Mouse (Mus musculus) stomach, embryonic 16.5 days (tissue): ENCODE results near the gene Trim2. TPM values are rescaled to one million over a fixed set of nuclear protein-coding genes. Genes with fewer than 3 reads are reported as not detected.

Source experiments
- ATAC-seq: fragments of 200-750 bp; cut with Nextera tagmentation; 2 replicates; pipeline ENCODE4 v1.8.0; 2017; ENCODE audit warnings: moderate number of reproducible peaks, moderate TSS enrichment; ENCODE audit not compliant: insufficient read depth, low FRiP score
- H3K27ac ChIP-seq: fragments of 300-500 bp; sonication (generic); 2 replicates; pipeline ENCODE4 v1.5.1; 2014; ENCODE audit warnings: low read length
- H3K27me3 ChIP-seq: fragments of 300-500 bp; sonication (generic); 2 replicates; pipeline ENCODE4 v1.6.1; 2014; ENCODE audit warnings: low read length, control low read depth, mixed read lengths; ENCODE audit not compliant: control insufficient read depth, insufficient read depth
- H3K36me3 ChIP-seq: fragments of 300-500 bp; sonication (generic); 2 replicates; pipeline ENCODE4 v1.6.1; 2014; ENCODE audit warnings: low read length; ENCODE audit not compliant: control insufficient read depth, insufficient read depth
- H3K4me1 ChIP-seq: fragments of 300-500 bp; sonication (generic); 2 replicates; pipeline ENCODE4 v1.6.1; 2014; ENCODE audit warnings: low read length, control low read depth, mixed read lengths; ENCODE audit not compliant: control insufficient read depth, insufficient read depth
- H3K4me2 ChIP-seq: fragments of 300-500 bp; sonication (generic); 2 replicates; pipeline ENCODE4 v1.6.1; 2014; ENCODE audit warnings: low read depth, low read length, mixed read lengths
- H3K4me3 ChIP-seq: fragments of 300-500 bp; sonication (generic); replicated peaks from 2 replicates; pipeline ENCODE4 v1.5.1; 2014; ENCODE audit warnings: mild to moderate bottlenecking, low read length
- H3K9ac ChIP-seq: fragments of 300-500 bp; sonication (generic); 2 replicates; pipeline ENCODE4 v1.6.1; 2014; ENCODE audit warnings: low read length
- H3K9me3 ChIP-seq: fragments of 300-500 bp; sonication (generic); replicated peaks from 2 replicates; pipeline ENCODE4 v1.6.1; 2016; ENCODE audit warnings: low read length, control low read depth; ENCODE audit not compliant: control insufficient read depth
- WGBS: fragments of 180-500 bp; shearing (Covaris S2); extraction: QIAGEN DNeasy Blood & Tissue Kit; methylation state at CpG from one replicate; pipeline ENCODE4 v1.1.7; 2014; 5-methylcytosine and 5-hydroxymethylcytosine counted together
- polyA plus RNA-seq: library from polyadenylated mRNA; unstranded; fragments of >200 nt; fragmentation: Nextera tagmentation; extraction: Ambion mirVana; gene quantifications from 2 replicates; pipeline ENCODE4 v1.2.1, GENCODE M21; 2015

Trim2 gene
- polyA plus RNA-seq, 1 experiment from 2014 or later = 33.4 TPM

- Histone ChIP-seq H3K4me1 (peaks cover 15% of the 10 kb centered on the region), H3K4me3 (no peak overlapping the region), H3K27me3 (no peaks in the 10 kb centered on the region), H3K9ac (no peak overlapping the region), H3K36me3 (no peaks in the 10 kb centered on the region), H3K9me3 (no peaks in the 10 kb centered on the region), H3K27ac (no peak overlapping the region), H3K4me2 (no peak overlapping the region)
- no peak for ATAC-seq
- 50% methylated on average over 3 of the region's 3 CpGs for WGBS
Measured at GRCm38 (mm10) chr3:84268434-84268833, 38.2 kb downstream of the Trim2 start.

- Histone ChIP-seq H3K4me2 (no peak overlapping the region), H3K4me3 (no peak overlapping the region), H3K36me3 (no peaks in the 10 kb centered on the region), H3K27ac (no peak overlapping the region), H3K27me3 (no peaks in the 10 kb centered on the region), H3K9ac (no peak overlapping the region), H3K4me1 (peaks cover 26% of the 10 kb centered on the region), H3K9me3 (no peaks in the 10 kb centered on the region)
- 56% methylated on average over 3 of the region's 3 CpGs for WGBS
- ATAC-seq = no peak
Measured at GRCm38 (mm10) chr3:84266391-84266931, 40.2 kb downstream of the Trim2 start.

GRCm38 (mm10) chr3:84265084-84265483 lies 41.6 kb downstream of the Trim2 start:
- Histone ChIP-seq H3K27ac (no peak overlapping the region), H3K36me3 (no peaks in the 10 kb centered on the region), H3K9me3 (no peaks in the 10 kb centered on the region), H3K4me2 (no peak overlapping the region), H3K9ac (no peak overlapping the region), H3K4me3 (no peak overlapping the region), H3K4me1 (peaks cover 26% of the 10 kb centered on the region), H3K27me3 (no peaks in the 10 kb centered on the region)
- ATAC-seq = no peak
- WGBS = 52% methylated on average over 1 of the region's 1 CpGs

- H3K9me3 ChIP-seq = no peaks in the 10 kb centered on the region
- H3K27ac ChIP-seq = no peak overlapping the region
- no peaks in the 10 kb centered on the region for H3K27me3 ChIP-seq
- no peak overlapping the region for H3K4me2 ChIP-seq
- peaks cover 21% of the 10 kb centered on the region; the same call in 1 of the 2 replicates for H3K4me1 ChIP-seq
- no peak overlapping the region for H3K4me3 ChIP-seq
- 63% methylated on average over 2 of the region's 2 CpGs for WGBS
- no peaks in the 10 kb centered on the region for H3K36me3 ChIP-seq
- no peak for ATAC-seq
- no peak overlapping the region for H3K9ac ChIP-seq
Measured at GRCm38 (mm10) chr3:84264395-84264794, 42.3 kb downstream of the Trim2 start.

- Histone ChIP-seq H3K36me3 (no peaks in the 10 kb centered on the region), H3K4me2 (no peak overlapping the region), H3K27ac (peak overlapping the region; percentile 22), H3K4me3 (no peak overlapping the region), H3K27me3 (no peaks in the 10 kb centered on the region), H3K4me1 (peaks cover 32% of the 10 kb centered on the region), H3K9ac (no peak overlapping the region), H3K9me3 (no peaks in the 10 kb centered on the region)
- peak; percentile 34; the same call in 1 of the 2 replicates for ATAC-seq
- 48% methylated on average over 3 of the region's 3 CpGs for WGBS
Measured at GRCm38 (mm10) chr3:84262804-84263203, 43.9 kb downstream of the Trim2 start.

GRCm38 (mm10) chr3:84261863-84262262 lies 44.8 kb downstream of the Trim2 start:
- Histone ChIP-seq H3K4me3 (no peak overlapping the region), H3K9me3 (no peaks in the 10 kb centered on the region), H3K36me3 (no peaks in the 10 kb centered on the region), H3K4me2 (no peak overlapping the region), H3K27ac (no peak overlapping the region), H3K9ac (no peak overlapping the region), H3K27me3 (no peaks in the 10 kb centered on the region), H3K4me1 (peaks cover 32% of the 10 kb centered on the region)
- no peak for ATAC-seq
- WGBS = 80% methylated on average over 6 of the region's 6 CpGs

- ATAC-seq = no peak
- WGBS = 34% methylated on average over 7 of the region's 7 CpGs
- Histone ChIP-seq H3K27ac (peak overlapping the region; percentile 86; the same call in 1 of the 2 replicates), H3K4me3 (no peak overlapping the region), H3K4me1 (peaks cover 32% of the 10 kb centered on the region), H3K9ac (no peak overlapping the region), H3K4me2 (no peak overlapping the region), H3K9me3 (no peaks in the 10 kb centered on the region), H3K27me3 (no peaks in the 10 kb centered on the region), H3K36me3 (no peaks in the 10 kb centered on the region)
Measured at GRCm38 (mm10) chr3:84260837-84261236, 45.8 kb downstream of the Trim2 start.

GRCm38 (mm10) chr3:84260024-84260535 lies 46.6 kb downstream of the Trim2 start:
- Histone ChIP-seq H3K4me2 (peak overlapping the region; percentile 97), H3K9ac (peak overlapping the region; percentile 89), H3K36me3 (no peaks in the 10 kb centered on the region), H3K27ac (peak overlapping the region; percentile 86), H3K4me3 (peak overlapping the region; percentile 72), H3K4me1 (peaks cover 32% of the 10 kb centered on the region), H3K9me3 (no peaks in the 10 kb centered on the region), H3K27me3 (no peaks in the 10 kb centered on the region)
- 3% methylated on average over 7 of the region's 8 CpGs for WGBS
- peak; percentile 27; the same call in 1 of the 2 replicates for ATAC-seq

- Histone ChIP-seq H3K36me3 (no peaks in the 10 kb centered on the region), H3K9ac (peak overlapping the region; percentile 89), H3K27ac (peak overlapping the region; percentile 86), H3K4me2 (peak overlapping the region; percentile 97), H3K4me3 (peak overlapping the region; percentile 72), H3K9me3 (no peaks in the 10 kb centered on the region), H3K4me1 (peaks cover 32% of the 10 kb centered on the region), H3K27me3 (no peaks in the 10 kb centered on the region)
- peak; percentile 81 for ATAC-seq
- under 1% methylated on average over 72 of the region's 74 CpGs for WGBS
Measured at GRCm38 (mm10) chr3:84259281-84260023, 47.2 kb downstream of the Trim2 start.
